Mouse (Mus musculus) hindbrain, embryonic 14.5 days (tissue): ENCODE measurements at regions not wholly inside any gene's neighbourhood (a gene's known extent, or its start where the extent isn't known, plus 50 kb on each side); places are given as distances from the start of the nearest gene placed in this dataset.

Source experiments
- ATAC-seq: fragments of 200-750 bp; cut with Nextera tagmentation; 2 replicates; pipeline ENCODE4 v1.8.0; 2017; ENCODE audit warnings: moderate number of reproducible peaks, mild to moderate bottlenecking, moderate TSS enrichment, moderate library complexity; ENCODE audit not compliant: low FRiP score
- DNase-seq: peaks from one replicate; pipeline ENCODE4 v3.0.0-alpha.2; 2015; ENCODE audit warnings: low spot score
- H3K27ac ChIP-seq: fragments of 300-500 bp; sonication (generic); 2 replicates; pipeline ENCODE4 v1.5.1; 2014; ENCODE audit warnings: mild to moderate bottlenecking, moderate library complexity
- H3K27me3 ChIP-seq: fragments of 300-500 bp; sonication (generic); 2 replicates; pipeline ENCODE4 v1.6.1; 2014; ENCODE audit warnings: mild to moderate bottlenecking, low read length, mixed read lengths; ENCODE audit not compliant: control insufficient read depth, insufficient read depth
- H3K36me3 ChIP-seq: fragments of 300-500 bp; sonication (generic); replicated peaks from 2 replicates; pipeline ENCODE4 v1.6.1; 2014; ENCODE audit not compliant: control insufficient read depth, insufficient read depth
- H3K4me1 ChIP-seq: fragments of 300-500 bp; sonication (generic); replicated peaks from 2 replicates; pipeline ENCODE4 v1.6.1; 2014; ENCODE audit warnings: antibody characterized with exemption, low read length, mixed read lengths; ENCODE audit not compliant: control insufficient read depth, insufficient read depth
- H3K4me2 ChIP-seq: fragments of 300-500 bp; sonication (generic); replicated peaks from 2 replicates; pipeline ENCODE4 v1.6.1; 2014; ENCODE audit warnings: mild to moderate bottlenecking, moderate library complexity
- H3K4me3 ChIP-seq: fragments of 300-500 bp; sonication (generic); replicated peaks from 2 replicates; pipeline ENCODE4 v1.5.1; 2014; ENCODE audit warnings: mild to moderate bottlenecking, low read length
- H3K9ac ChIP-seq: fragments of 300-500 bp; sonication (generic); 2 replicates; pipeline ENCODE4 v1.6.1; 2014
- H3K9me3 ChIP-seq: fragments of 300-500 bp; sonication (generic); 2 replicates; pipeline ENCODE4 v1.6.1; 2016; ENCODE audit warnings: low read length; ENCODE audit not compliant: control insufficient read depth
- WGBS: fragments of 180-500 bp; shearing (Covaris S2); extraction: QIAGEN DNeasy Blood & Tissue Kit; methylation state at CpG from one replicate; pipeline ENCODE4 v1.1.7; 2014; 5-methylcytosine and 5-hydroxymethylcytosine counted together

GRCm38 (mm10) chr1:143060698-143061576, 579.5 kb upstream of the B3galt2 start:
- no peaks in the 10 kb centered on the region for H3K4me1 ChIP-seq
- no peak overlapping the region for H3K9ac ChIP-seq
- H3K27me3 ChIP-seq, result no peaks in the 10 kb centered on the region
- no peak overlapping the region for H3K27ac ChIP-seq
- no peak overlapping the region for H3K4me2 ChIP-seq
- no peak overlapping the region for H3K4me3 ChIP-seq
- DNase-seq (no peak), ATAC-seq (no peak)
- H3K9me3 ChIP-seq, result no peaks in the 10 kb centered on the region
- H3K36me3 ChIP-seq, result no peaks in the 10 kb centered on the region
- WGBS, result 42% methylated on average over 4 of the region's 4 CpGs

GRCm38 (mm10) chr1:143065493-143065892, 575.0 kb upstream of the B3galt2 start:
- Histone ChIP-seq H3K27ac (no peak overlapping the region), H3K4me2 (no peak overlapping the region), H3K4me3 (no peak overlapping the region), H3K4me1 (no peaks in the 10 kb centered on the region), H3K36me3 (no peaks in the 10 kb centered on the region), H3K9ac (no peak overlapping the region), H3K27me3 (no peaks in the 10 kb centered on the region), H3K9me3 (no peaks in the 10 kb centered on the region)
- DNase-seq (no peak), ATAC-seq (no peak)

GRCm38 (mm10) chr1:143071781-143072382, 568.6 kb upstream of the B3galt2 start:
- H3K9ac ChIP-seq, result no peak overlapping the region
- no peaks in the 10 kb centered on the region for H3K9me3 ChIP-seq
- H3K36me3 ChIP-seq, result no peaks in the 10 kb centered on the region
- H3K4me3 ChIP-seq, result no peak overlapping the region
- no peak for DNase-seq
- 85% methylated on average over 3 of the region's 3 CpGs for whole genome bisulfite sequencing
- no peaks in the 10 kb centered on the region for H3K27me3 ChIP-seq
- H3K4me1 ChIP-seq, result no peaks in the 10 kb centered on the region
- H3K27ac ChIP-seq, result no peak overlapping the region
- ATAC-seq, result no peak
- no peak overlapping the region for H3K4me2 ChIP-seq

GRCm38 (mm10) chr1:143074999-143075398, 565.5 kb upstream of the B3galt2 start:
- 82% methylated on average over 4 of the region's 4 CpGs for WGBS
- ATAC-seq (no peak), DNase-seq (no peak)
- H3K9me3 ChIP-seq, result no peaks in the 10 kb centered on the region
- H3K4me2 ChIP-seq, result no peak overlapping the region
- no peaks in the 10 kb centered on the region for H3K4me1 ChIP-seq
- no peak overlapping the region for H3K9ac ChIP-seq
- no peak overlapping the region for H3K4me3 ChIP-seq
- no peaks in the 10 kb centered on the region for H3K36me3 ChIP-seq
- no peaks in the 10 kb centered on the region for H3K27me3 ChIP-seq
- no peak overlapping the region for H3K27ac ChIP-seq

- Histone ChIP-seq H3K9me3 (no peaks in the 10 kb centered on the region), H3K4me3 (no peak overlapping the region), H3K9ac (no peak overlapping the region), H3K4me2 (no peak overlapping the region), H3K27me3 (no peaks in the 10 kb centered on the region), H3K4me1 (no peaks in the 10 kb centered on the region), H3K27ac (no peak overlapping the region), H3K36me3 (no peaks in the 10 kb centered on the region)
- DNase-seq, result no peak
- no peak for ATAC-seq
- 84% methylated on average over 2 of the region's 2 CpGs for WGBS
Observed at GRCm38 (mm10) chr1:143080441-143080840, 560.0 kb upstream of the B3galt2 start.

- no peaks in the 10 kb centered on the region for H3K4me1 ChIP-seq
- H3K4me2 ChIP-seq, result no peak overlapping the region
- no peaks in the 10 kb centered on the region for H3K9me3 ChIP-seq
- ATAC-seq, result no peak
- no peak for DNase-seq
- WGBS, result 69% methylated on average over 4 of the region's 4 CpGs
- H3K9ac ChIP-seq, result no peak overlapping the region
- H3K36me3 ChIP-seq, result no peaks in the 10 kb centered on the region
- no peak overlapping the region for H3K27ac ChIP-seq
- H3K27me3 ChIP-seq, result no peaks in the 10 kb centered on the region
- H3K4me3 ChIP-seq, result no peak overlapping the region
Observed at GRCm38 (mm10) chr1:143096904-143097303, 543.6 kb upstream of the B3galt2 start.

GRCm38 (mm10) chr1:143098307-143098706, 542.2 kb upstream of the B3galt2 start:
- no peak overlapping the region for H3K4me3 ChIP-seq
- H3K27ac ChIP-seq, result no peak overlapping the region
- no peaks in the 10 kb centered on the region for H3K36me3 ChIP-seq
- H3K27me3 ChIP-seq, result no peaks in the 10 kb centered on the region
- H3K9me3 ChIP-seq, result no peaks in the 10 kb centered on the region
- ATAC-seq, result no peak; the same call in 1 of the 2 replicates
- H3K4me1 ChIP-seq, result no peaks in the 10 kb centered on the region
- H3K4me2 ChIP-seq, result no peak overlapping the region
- no peak for DNase-seq
- H3K9ac ChIP-seq, result no peak overlapping the region

- Histone ChIP-seq H3K27ac (no peak overlapping the region), H3K4me1 (no peaks in the 10 kb centered on the region), H3K4me2 (no peak overlapping the region), H3K4me3 (no peak overlapping the region), H3K36me3 (no peaks in the 10 kb centered on the region), H3K9ac (no peak overlapping the region), H3K9me3 (no peaks in the 10 kb centered on the region), H3K27me3 (no peaks in the 10 kb centered on the region)
- DNase-seq (no peak), ATAC-seq (no peak)
Observed at GRCm38 (mm10) chr1:143122185-143122584, 518.3 kb upstream of the B3galt2 start.

GRCm38 (mm10) chr1:143130257-143130656, 510.2 kb upstream of the B3galt2 start:
- no peak overlapping the region for H3K4me3 ChIP-seq
- no peak for DNase-seq
- H3K27me3 ChIP-seq, result no peaks in the 10 kb centered on the region
- WGBS, result 71% methylated on average over 1 of the region's 1 CpGs
- no peak for ATAC-seq
- no peak overlapping the region for H3K4me2 ChIP-seq
- H3K4me1 ChIP-seq, result no peaks in the 10 kb centered on the region
- no peak overlapping the region for H3K27ac ChIP-seq
- no peaks in the 10 kb centered on the region for H3K36me3 ChIP-seq
- no peaks in the 10 kb centered on the region for H3K9me3 ChIP-seq
- no peak overlapping the region for H3K9ac ChIP-seq
